Mouse (Mus musculus): Measurements from ENCODE around the gene Cd200.

DNA sequence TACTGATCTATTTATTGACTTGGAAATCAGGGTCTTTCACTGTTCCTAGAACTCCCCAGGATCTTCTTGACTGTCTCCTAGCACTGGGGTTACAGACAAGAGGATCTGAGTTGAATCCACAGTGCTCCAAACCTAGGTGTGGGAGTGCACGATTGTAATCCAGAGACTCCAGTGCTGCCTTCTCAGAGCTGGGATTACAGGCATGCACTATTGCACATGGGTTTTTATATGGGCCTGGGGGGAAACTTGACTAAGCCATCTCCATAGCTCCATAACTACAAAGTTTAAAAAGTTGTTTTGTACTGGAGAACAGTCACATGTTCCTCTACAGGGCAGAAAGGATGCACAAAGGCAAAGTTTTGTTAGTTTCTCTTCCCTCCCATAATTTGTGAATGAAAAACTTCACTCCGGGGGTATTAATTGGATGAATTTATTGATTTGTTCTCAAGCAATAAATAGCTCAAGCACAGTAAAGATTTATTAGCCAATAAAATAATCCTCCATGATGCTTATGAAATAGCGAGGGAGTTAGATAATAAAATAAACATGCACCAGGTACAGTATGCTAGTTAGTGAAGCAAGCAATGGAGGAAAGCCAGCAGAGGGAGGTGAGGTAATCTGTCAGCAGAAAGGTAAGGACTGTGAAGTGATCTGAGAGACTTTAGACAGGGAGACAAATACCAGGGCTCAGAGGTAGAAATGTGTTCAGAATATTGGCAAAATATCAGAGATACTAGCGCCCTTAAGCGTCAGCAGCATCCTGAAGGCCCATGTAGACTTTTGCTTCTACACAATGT, 30.5 kb downstream of the Cd200 start:
- TF ChIP-seq CTCF (IDR thresholded peaks at IDR 0.05; ENCODE audit: extremely low read depth, insufficient read depth, insufficient read length, insufficient replicate concordance): no peak
- no peak for TF ChIP-seq POLR2A (IDR thresholded peaks at IDR 0.05; ENCODE audit: low read depth, low read length)

Measured in spleen, adult 2 months (tissue).